Mouse (Mus musculus) thymus, postnatal 4 days (tissue): Measurements from ENCODE around the gene Ndufc1.
"Not testable (repeated sequence)": the region's sequence is repeated elsewhere in the genome, so short reads cannot be mapped to it uniquely, and the experiment has no call there.

Experiments
- DNase-seq: peaks from one replicate; pipeline ENCODE4 v3.0.0; 2021

Ndufc1 gene

GRCm38 (mm10) chr3:51408561-51409183, at the start of gene Ndufc1:
Ndufc1 (minus strand) TSS chr3:51408988.
- DNase-seq = peak; percentile 100

- no peak for DNase-seq
Measured at GRCm38 (mm10) chr3:51434871-51435595, 26.2 kb upstream of the Ndufc1 start.

GRCm38 (mm10) chr3:51434364-51434763, 25.6 kb upstream of the Ndufc1 start:
- not testable (repeated sequence) for DNase-seq

- DNase-seq = no peak
Measured at GRCm38 (mm10) chr3:51425394-51425793, 16.6 kb upstream of the Ndufc1 start.

- DNase-seq = no peak
Measured at GRCm38 (mm10) chr3:51421921-51422320, 13.1 kb upstream of the Ndufc1 start.

- DNase-seq = no peak
Measured at GRCm38 (mm10) chr3:51417966-51418365, 9.2 kb upstream of the Ndufc1 start.

GRCm38 (mm10) chr3:51417485-51417884, 8.7 kb upstream of the Ndufc1 start:
- DNase-seq = no peak

GRCm38 (mm10) chr3:51417135-51417458, 8.3 kb upstream of the Ndufc1 start:
- no peak for DNase-seq

GRCm38 (mm10) chr3:51416364-51417134, 7.8 kb upstream of the Ndufc1 start:
- peak; percentile 74 for DNase-seq

- no peak for DNase-seq
Measured at GRCm38 (mm10) chr3:51416073-51416363, 7.2 kb upstream of the Ndufc1 start.

- peak; percentile 97 for DNase-seq
Measured at GRCm38 (mm10) chr3:51415098-51416072, 6.6 kb upstream of the Ndufc1 start, which contains the start of gene Naa15. Naa15 (plus strand) TSS chr3:51415148.

- DNase-seq = no peak
Measured at GRCm38 (mm10) chr3:51413276-51413675, 4.5 kb upstream of the Ndufc1 start.

- DNase-seq = no peak
Measured at GRCm38 (mm10) chr3:51412457-51412856, 3.7 kb upstream of the Ndufc1 start.

- no peak for DNase-seq
Measured at GRCm38 (mm10) chr3:51407870-51408560, 773 bp downstream of the Ndufc1 start.

- no peak for DNase-seq
Measured at GRCm38 (mm10) chr3:51402628-51403027, 6.2 kb downstream of the Ndufc1 start.

GRCm38 (mm10) chr3:51402054-51402453, 6.7 kb downstream of the Ndufc1 start:
- DNase-seq = not testable (repeated sequence)

- DNase-seq = no peak
Measured at GRCm38 (mm10) chr3:51400682-51401081, 8.1 kb downstream of the Ndufc1 start.

- DNase-seq = no peak
Measured at GRCm38 (mm10) chr3:51399531-51399930, 9.3 kb downstream of the Ndufc1 start.

GRCm38 (mm10) chr3:51398667-51399066, 10.1 kb downstream of the Ndufc1 start:
- no peak for DNase-seq

GRCm38 (mm10) chr3:51397700-51398299, 11.0 kb downstream of the Ndufc1 start:
- no peak for DNase-seq

- DNase-seq = peak; percentile 82
Measured at GRCm38 (mm10) chr3:51396219-51397068, 12.3 kb downstream of the Ndufc1 start, which contains the start of gene Mgarp. Mgarp (minus strand) TSS chr3:51396738.
